Mouse (Mus musculus) testis, adult 10 weeks (tissue): ENCODE data around the gene C2. TPM values are rescaled to one million over a fixed set of nuclear protein-coding genes. Genes with fewer than 3 reads are reported as not detected.

Experiments
- polyA plus RNA-seq: library from polyadenylated mRNA; stranded (reverse); fragments of 350-450 nt; fragmentation: Illumina TruSeq; extraction: RNeasy Lipid Tissue Mini Kit (QIAGEN cat#74804); gene quantifications from one replicate; pipeline ENCODE4 v1.2.3, GENCODE M21; 2014; ENCODE audit warnings: low read depth, low replicate concordance

Gene C2
- polyA plus RNA-seq, result 6.5 TPM

DNA sequence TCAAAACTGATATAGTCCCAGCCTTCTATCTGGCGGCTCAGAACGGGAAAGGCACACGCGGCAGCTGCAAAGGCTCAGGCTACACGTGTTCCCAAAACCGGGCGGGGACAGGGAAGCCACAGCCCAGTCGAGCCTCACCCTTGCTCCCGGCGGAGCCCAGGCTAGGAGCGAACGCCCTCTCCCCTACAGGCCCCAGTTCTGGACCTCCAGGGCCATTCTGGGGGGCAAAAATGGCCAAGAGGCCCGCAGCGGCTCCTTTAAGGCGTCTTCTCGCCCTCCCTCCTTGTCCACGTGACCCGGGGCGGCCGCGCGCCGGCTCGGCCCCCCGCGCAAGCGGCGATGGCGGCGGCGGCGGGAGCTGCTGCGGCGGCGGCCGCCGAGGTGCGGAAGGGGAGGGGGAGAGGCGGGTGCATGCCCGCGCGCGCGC, at the start of gene C2, which contains the start of gene Ehmt2:
Gene C2 (minus strand): TSS at position 106 of the 427 bp plus-strand sequence.
Gene Ehmt2 (plus strand): TSS at position 310 of the 427 bp plus-strand sequence.

DNA sequence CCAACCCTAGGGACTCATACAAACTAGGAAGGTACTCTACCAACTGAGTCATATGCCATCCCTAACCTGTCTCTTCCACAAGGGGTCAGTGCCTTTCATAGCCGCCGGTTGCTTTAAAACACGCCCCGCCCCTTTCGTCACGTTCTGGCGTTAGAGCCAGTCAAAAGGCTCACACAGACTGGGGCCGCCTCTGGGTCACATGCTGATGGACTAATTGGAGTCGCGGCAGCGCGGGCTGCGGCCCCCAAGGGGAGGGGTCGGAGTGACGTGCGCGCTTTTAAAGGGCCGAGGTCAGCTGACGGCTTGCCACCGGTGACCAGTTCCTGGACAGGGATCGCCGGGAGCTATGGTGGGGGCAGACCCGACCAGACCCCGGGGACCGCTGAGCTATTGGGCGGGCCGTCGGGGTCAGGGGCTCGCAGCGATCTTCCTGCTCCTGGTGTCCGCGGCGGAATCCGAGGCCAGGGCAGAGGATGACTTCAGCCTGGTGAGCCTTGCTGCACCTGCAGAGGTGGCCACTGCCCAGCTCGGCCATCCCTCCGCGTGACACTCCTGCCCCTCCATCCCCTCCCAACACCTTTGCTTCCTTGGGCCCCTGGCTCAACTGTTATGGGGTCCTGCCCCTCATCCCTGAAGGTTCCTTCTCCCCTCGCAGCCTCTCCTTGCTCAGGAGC, 33.1 kb upstream of the C2 start, which contains the start of gene Neu1:
Gene Neu1 (plus strand): TSS at position 193 of the 674 bp plus-strand sequence.

DNA sequence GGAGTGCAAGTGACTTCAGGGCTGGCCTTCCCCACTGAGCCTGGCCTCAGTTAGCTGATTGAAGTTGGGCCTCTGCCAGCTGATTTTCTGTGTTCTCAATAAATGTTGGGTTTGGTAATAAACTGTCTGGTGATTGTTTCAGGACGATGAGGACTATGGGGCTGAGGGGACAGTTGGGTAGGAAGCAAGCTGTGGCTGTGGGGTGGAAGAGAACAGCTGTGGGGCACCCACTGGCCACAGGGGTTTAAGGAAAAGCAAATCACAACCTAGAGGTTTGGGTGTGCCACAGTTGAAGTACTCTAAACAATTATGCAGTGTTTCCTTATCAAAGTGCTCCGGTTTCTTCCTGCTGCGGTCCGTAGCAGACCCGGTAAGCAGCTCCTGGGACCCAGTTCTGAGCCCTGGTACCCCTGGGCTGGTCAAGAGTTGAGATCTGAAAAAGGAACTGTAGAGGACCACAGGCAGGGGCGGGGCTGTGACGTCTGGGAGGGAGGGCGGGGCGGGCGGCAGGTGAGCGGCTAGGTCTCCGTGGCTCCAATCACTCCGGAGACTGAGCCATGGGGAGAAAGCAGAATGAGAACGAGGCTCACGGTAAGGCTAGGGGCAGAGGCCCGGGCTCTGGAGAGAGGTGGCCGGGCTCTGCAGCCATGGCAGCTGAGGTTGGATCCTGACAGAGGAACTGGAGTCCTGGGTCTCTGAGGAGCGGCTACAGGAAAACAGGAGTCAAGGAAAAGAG, 16.0 kb upstream of the C2 start, which contains the start of gene Slc44a4:
Gene Slc44a4 (plus strand): TSS at position 537 of the 736 bp plus-strand sequence.

DNA sequence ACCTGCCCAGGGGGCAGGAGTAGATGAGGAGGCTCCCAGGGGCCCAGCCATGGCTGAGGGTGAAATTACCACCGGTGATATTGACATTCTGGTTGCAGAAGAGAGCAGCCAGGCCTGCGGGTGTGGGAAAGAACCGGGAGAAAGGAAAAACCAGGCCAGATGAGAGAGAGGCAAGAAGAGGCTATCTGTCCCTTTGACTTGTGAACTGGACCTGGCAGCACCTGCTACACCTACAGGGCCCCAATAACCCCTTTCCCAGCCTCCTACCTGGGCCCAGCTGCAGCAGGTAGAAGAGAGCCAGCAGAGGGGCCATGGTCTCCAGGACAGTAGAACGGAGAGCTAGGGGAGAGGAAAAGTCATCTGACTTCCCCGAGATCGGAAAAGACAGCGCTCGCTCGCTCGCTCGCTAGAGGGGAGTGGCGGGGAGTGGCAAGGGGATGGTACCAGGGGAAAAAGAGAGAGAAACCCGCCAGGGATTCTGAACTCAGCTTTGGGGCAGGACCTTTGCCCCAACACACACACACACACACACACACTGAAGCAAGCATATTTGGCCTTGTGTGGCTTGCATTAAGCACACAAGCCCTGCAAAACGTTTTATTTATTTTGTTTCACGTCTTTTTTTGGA, 16.3 kb downstream of the C2 start, which contains the start of gene Gm20547:
Gene Gm20547 (minus strand): TSS at position 360 of the 628 bp plus-strand sequence.

DNA sequence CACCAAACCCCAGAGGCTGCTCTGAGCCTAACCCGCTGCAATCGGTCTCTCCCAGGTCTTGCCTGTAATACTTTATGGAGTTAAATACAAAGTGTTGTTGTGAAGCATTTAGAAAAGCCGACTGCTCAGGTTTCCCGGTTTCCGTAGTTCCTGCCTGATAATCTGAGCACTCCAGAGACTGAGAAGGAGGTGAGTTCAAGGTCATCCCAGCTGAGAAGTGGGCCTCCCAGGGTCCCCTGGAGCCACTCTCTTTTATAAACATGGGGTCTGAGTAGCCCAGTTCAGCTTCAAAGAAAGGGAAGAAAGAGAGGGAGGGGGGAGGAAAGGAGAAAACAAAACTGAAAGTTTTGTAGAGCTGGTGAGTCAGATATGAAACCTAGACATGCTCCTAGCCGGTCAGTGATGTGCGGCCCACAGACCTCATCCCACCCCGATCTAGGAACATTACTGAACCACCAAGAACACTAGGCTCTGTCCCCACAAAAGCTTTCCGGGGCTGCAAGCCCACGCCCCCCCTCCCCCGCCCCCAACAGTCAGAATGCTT, 18.7 kb downstream of the C2 start, which contains the start of gene Zbtb12:
Gene Zbtb12 (plus strand): TSS at position 148 of the 544 bp plus-strand sequence.

DNA sequence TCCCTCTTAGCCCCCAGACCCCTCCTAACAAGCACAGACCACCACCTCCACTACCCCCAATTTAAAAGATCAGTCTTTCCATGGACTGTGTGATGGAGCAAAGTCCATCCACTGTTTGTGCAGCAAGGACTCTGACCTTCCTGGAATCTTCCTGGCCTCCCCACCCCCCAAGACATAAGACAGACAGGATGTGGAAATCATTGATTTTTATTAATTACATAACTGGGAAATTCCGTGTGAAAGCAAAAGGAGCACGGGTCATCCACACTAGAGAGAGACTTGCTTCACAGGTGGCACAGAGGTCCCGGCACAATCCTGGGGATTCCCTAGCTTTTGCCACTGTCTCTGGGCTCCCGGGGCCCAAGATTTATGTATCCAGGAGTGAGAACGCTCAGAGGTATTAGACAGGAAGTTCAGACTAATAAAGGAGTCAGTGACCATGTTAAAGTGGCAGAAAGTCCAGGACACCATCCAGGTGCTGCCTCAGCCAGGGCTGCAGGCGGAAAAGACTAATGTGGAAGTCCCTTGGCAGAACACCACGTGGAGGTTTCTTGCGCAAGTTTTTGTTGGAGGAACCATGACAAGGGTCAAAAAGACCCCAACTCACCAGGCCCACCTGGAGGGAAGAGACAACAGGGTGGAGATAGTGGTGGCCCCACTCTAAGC, 35.5 kb downstream of the C2 start, which contains the start of gene Cfb:
Gene Cfb (minus strand): TSS at position 103 of the 666 bp plus-strand sequence.

DNA sequence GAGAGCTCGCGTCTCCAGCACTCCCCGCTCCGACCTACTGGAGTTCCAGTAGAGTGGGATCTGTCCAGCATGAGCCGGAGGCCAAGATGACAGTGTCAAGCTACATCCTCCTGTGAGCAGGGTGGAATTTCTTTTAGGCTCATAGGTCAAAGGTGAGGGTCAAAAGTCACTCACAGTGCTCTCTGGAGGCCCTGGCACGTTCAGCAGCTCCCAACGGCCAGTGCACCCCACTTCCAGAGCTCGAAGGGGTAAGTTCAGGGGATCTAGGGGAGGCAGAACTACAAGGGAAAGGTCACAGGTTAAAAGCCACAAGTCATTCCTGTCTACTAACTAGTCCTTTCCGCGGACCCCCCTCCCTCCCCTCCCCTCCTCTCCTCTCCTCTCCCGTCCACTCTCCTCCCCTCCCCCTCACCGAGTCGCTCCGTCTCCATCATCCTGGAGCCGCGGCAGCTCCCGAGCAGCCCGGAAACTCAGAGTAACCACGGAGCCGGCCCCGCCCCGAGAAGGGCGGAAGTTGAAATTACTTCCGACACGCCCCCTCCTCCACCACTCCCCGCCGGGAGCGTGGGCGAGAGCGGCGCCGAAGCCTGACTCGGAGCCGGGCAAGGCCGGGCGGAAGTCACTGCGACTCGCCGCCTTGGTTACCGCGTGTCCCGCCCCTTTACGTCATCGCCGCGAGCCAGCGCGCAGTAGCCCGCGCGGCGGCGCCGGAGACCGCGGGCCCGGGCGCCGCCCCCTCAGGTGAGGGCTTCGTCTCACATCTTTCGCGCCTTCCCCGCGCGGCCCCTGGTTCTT, 48.1 kb downstream of the C2 start, which contains the start of the genes Skiv2l and Nelfe:
Gene Skiv2l (minus strand): TSS at position 489 of the 795 bp plus-strand sequence.
Gene Nelfe (plus strand): TSS at position 670 of the 795 bp plus-strand sequence.

DNA sequence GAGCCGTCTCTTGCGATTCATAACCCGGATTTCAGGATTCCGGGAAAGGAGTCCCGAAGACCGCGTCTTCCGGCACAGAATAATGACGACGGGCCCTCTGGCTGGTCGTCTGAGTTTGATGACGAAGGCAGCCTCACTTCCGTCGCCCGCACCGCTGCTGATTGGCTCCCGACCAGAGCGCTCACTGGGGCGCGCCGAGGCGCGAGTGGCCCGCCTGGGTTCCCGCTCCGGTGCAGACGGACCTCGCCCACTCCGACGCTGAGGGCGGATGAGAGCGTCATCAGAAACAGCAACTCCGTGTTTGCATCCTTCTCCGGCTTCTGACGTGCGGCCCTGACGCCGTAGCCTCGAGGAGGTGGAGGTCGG, 61.2 kb downstream of the C2 start, which contains the start of the genes Stk19 and Dxo:
Gene Stk19 (minus strand): TSS at position 90 of the 366 bp plus-strand sequence.
Gene Dxo (plus strand): TSS at position 164 of the 366 bp plus-strand sequence.

Other genes starting within 250 kb of the C2 start
- not detected for gene Tnxb, start 227.7 kb downstream of the C2 start, polyA plus RNA-seq
- gene C4b, start 154.4 kb downstream of the C2 start, polyA plus RNA-seq, result 1.2 TPM
- not detected for gene Cyp21a1, start 93.7 kb downstream of the C2 start, polyA plus RNA-seq
- 8.2 TPM for gene Stk19, start 61.3 kb downstream of the C2 start, polyA plus RNA-seq
- 5.8 TPM for gene Dxo, start 61.2 kb downstream of the C2 start, polyA plus RNA-seq
- 7.9 TPM for gene Skiv2l, start 48.1 kb downstream of the C2 start, polyA plus RNA-seq
- 10.0 TPM for gene Nelfe, start 47.9 kb downstream of the C2 start, polyA plus RNA-seq
- gene Cfb, start 35.7 kb downstream of the C2 start, polyA plus RNA-seq, result 0.43 TPM
- gene Zbtb12, start 18.8 kb downstream of the C2 start, polyA plus RNA-seq, result 0.18 TPM
- 0.08 TPM for gene Gm20547, start 16.2 kb downstream of the C2 start, polyA plus RNA-seq
- 25.4 TPM for gene Ehmt2, start 204 bp upstream of the C2 start, polyA plus RNA-seq
- not detected for gene Slc44a4, start 16.2 kb upstream of the C2 start, polyA plus RNA-seq
- 0.41 TPM for gene Neu1, start 33.0 kb upstream of the C2 start, polyA plus RNA-seq
- 0.56 TPM for gene Hspa1b, start 61.0 kb upstream of the C2 start, polyA plus RNA-seq
- gene Gm20481, start 71.6 kb upstream of the C2 start, polyA plus RNA-seq, result not detected
- gene Hspa1a, start 73.9 kb upstream of the C2 start, polyA plus RNA-seq, result 0.57 TPM
- 215 TPM for gene Hspa1l, start 74.4 kb upstream of the C2 start, polyA plus RNA-seq
- 115 TPM for gene Lsm2, start 83.6 kb upstream of the C2 start, polyA plus RNA-seq
- gene Vars, start 102.7 kb upstream of the C2 start, polyA plus RNA-seq, result 53.6 TPM
- 0.15 TPM for gene Vwa7, start 118.3 kb upstream of the C2 start, polyA plus RNA-seq
- gene Sapcd1, start 129.8 kb upstream of the C2 start, polyA plus RNA-seq, result not detected
- gene Msh5, start 148.5 kb upstream of the C2 start, polyA plus RNA-seq, result 8.7 TPM
- 10.5 TPM for gene Clic1, start 151.7 kb upstream of the C2 start, polyA plus RNA-seq
- 0.56 TPM for gene Ddah2, start 160.8 kb upstream of the C2 start, polyA plus RNA-seq
- 19.3 TPM for gene Ly6g6c, start 167.1 kb upstream of the C2 start, polyA plus RNA-seq
- 1.5 TPM for gene Mpig6b, start 167.9 kb upstream of the C2 start, polyA plus RNA-seq
- not detected for gene Ly6g6e, start 178.6 kb upstream of the C2 start, polyA plus RNA-seq
- not detected for gene Ly6g6d, start 179.8 kb upstream of the C2 start, polyA plus RNA-seq
- gene Ly6g6f, start 187.3 kb upstream of the C2 start, polyA plus RNA-seq, result not detected
- gene Abhd16a, start 191.0 kb upstream of the C2 start, polyA plus RNA-seq, result 8.2 TPM
- gene Ly6g5c, start 210.0 kb upstream of the C2 start, polyA plus RNA-seq, result not detected
- gene Ly6g5b, start 217.2 kb upstream of the C2 start, polyA plus RNA-seq, result not detected
- gene Gpank1, start 223.2 kb upstream of the C2 start, polyA plus RNA-seq, result 8.7 TPM
- 948 TPM for gene Csnk2b, start 223.8 kb upstream of the C2 start, polyA plus RNA-seq
- gene D17H6S53E, start 228.1 kb upstream of the C2 start, polyA plus RNA-seq, result 0.28 TPM
- gene Apom, start 233.8 kb upstream of the C2 start, polyA plus RNA-seq, result not detected
- 44.2 TPM for gene Bag6, start 236.9 kb upstream of the C2 start, polyA plus RNA-seq